Mouse (Mus musculus) midbrain, embryonic 13.5 days (tissue): ENCODE measurements at regions not wholly inside any gene's neighbourhood (a gene's known extent, or its start where the extent isn't known, plus 50 kb on each side); places are given as distances from the start of the nearest gene placed in this dataset.
"Not testable (repeated sequence)": the region's sequence is repeated elsewhere in the genome, so short reads cannot be mapped to it uniquely, and the experiment has no call there.

Experiments used
- ATAC-seq: fragments of 200-750 bp; cut with Nextera tagmentation; 2 replicates; pipeline ENCODE4 v1.8.0; 2017; ENCODE audit warnings: mild to moderate bottlenecking, moderate TSS enrichment, moderate library complexity
- H3K27ac ChIP-seq: fragments of 300-500 bp; sonication (generic); 2 replicates; pipeline ENCODE4 v1.5.1; 2015; ENCODE audit warnings: inconsistent platforms, mild to moderate bottlenecking, moderate library complexity
- H3K27me3 ChIP-seq: fragments of 300-500 bp; sonication (generic); 2 replicates; pipeline ENCODE4 v1.6.1; 2015; ENCODE audit warnings: mild to moderate bottlenecking, inconsistent platforms
- H3K36me3 ChIP-seq: fragments of 300-500 bp; sonication (generic); 2 replicates; pipeline ENCODE4 v1.6.1; 2015; ENCODE audit warnings: mild to moderate bottlenecking, inconsistent platforms
- H3K4me1 ChIP-seq: fragments of 300-500 bp; sonication (generic); replicated peaks from 2 replicates; pipeline ENCODE4 v1.6.1; 2015; ENCODE audit warnings: inconsistent platforms
- H3K4me2 ChIP-seq: fragments of 300-500 bp; sonication (generic); replicated peaks from 2 replicates; pipeline ENCODE4 v1.6.1; 2015; ENCODE audit warnings: moderate library complexity, mild to moderate bottlenecking, inconsistent platforms
- H3K4me3 ChIP-seq: fragments of 300-500 bp; sonication (generic); replicated peaks from 2 replicates; pipeline ENCODE4 v1.5.1; 2015; ENCODE audit warnings: mild to moderate bottlenecking, inconsistent platforms
- H3K9ac ChIP-seq: fragments of 300-500 bp; sonication (generic); replicated peaks from 2 replicates; pipeline ENCODE4 v1.6.1; 2015; ENCODE audit warnings: mild to moderate bottlenecking, inconsistent platforms
- H3K9me3 ChIP-seq: fragments of 300-500 bp; sonication (generic); 2 replicates; pipeline ENCODE4 v1.6.1; 2016; ENCODE audit warnings: mild to moderate bottlenecking, inconsistent platforms
- WGBS: fragments of 180-500 bp; shearing (Covaris S2); methylation state at CpG from one replicate; pipeline ENCODE4 v1.1.7; 2015; 5-methylcytosine and 5-hydroxymethylcytosine counted together

- Histone ChIP-seq H3K9me3 (no peaks in the 10 kb centered on the region), H3K4me2 (no peak overlapping the region), H3K9ac (no peak overlapping the region), H3K27me3 (no peaks in the 10 kb centered on the region), H3K4me3 (no peak overlapping the region), H3K27ac (no peak overlapping the region), H3K36me3 (no peaks in the 10 kb centered on the region), H3K4me1 (no peaks in the 10 kb centered on the region)
- 65% methylated on average over 1 of the region's 1 CpGs for WGBS
- ATAC-seq, result no peak
Measured at GRCm38 (mm10) chr5:149857019-149857418, 161.5 kb upstream of the Rxfp2 start.

- no peak overlapping the region for H3K4me2 ChIP-seq
- ATAC-seq, result peak; percentile 55; the same call in 1 of the 2 replicates
- H3K36me3 ChIP-seq, result no peaks in the 10 kb centered on the region
- no peak overlapping the region for H3K4me3 ChIP-seq
- WGBS, result 48% methylated on average over 4 of the region's 4 CpGs
- H3K4me1 ChIP-seq, result no peaks in the 10 kb centered on the region
- H3K27me3 ChIP-seq, result no peaks in the 10 kb centered on the region
- H3K9ac ChIP-seq, result no peak overlapping the region
- no peaks in the 10 kb centered on the region for H3K9me3 ChIP-seq
- H3K27ac ChIP-seq, result no peak overlapping the region
Measured at GRCm38 (mm10) chr5:149861489-149861962, 156.9 kb upstream of the Rxfp2 start.

GRCm38 (mm10) chr5:149867926-149868325 lies 150.5 kb upstream of the Rxfp2 start:
- Histone ChIP-seq H3K4me1 (peaks cover 11% of the 10 kb centered on the region), H3K9ac (no peak overlapping the region), H3K27ac (no peak overlapping the region), H3K9me3 (no peaks in the 10 kb centered on the region), H3K4me2 (no peak overlapping the region), H3K36me3 (no peaks in the 10 kb centered on the region), H3K4me3 (no peak overlapping the region), H3K27me3 (no peaks in the 10 kb centered on the region; the same call in 1 of the 2 replicates)
- 85% methylated on average over 7 of the region's 7 CpGs for WGBS
- ATAC-seq, result no peak

GRCm38 (mm10) chr5:149869441-149869840 lies 149.0 kb upstream of the Rxfp2 start:
- no peak for ATAC-seq
- Histone ChIP-seq H3K4me2 (no peak overlapping the region), H3K27ac (no peak overlapping the region), H3K4me3 (no peak overlapping the region), H3K27me3 (peaks cover 4% of the 10 kb centered on the region), H3K9ac (no peak overlapping the region), H3K4me1 (peaks cover 16% of the 10 kb centered on the region), H3K36me3 (no peaks in the 10 kb centered on the region), H3K9me3 (no peaks in the 10 kb centered on the region)
- WGBS, result 89% methylated on average over 5 of the region's 5 CpGs

GRCm38 (mm10) chr5:149870596-149870995 lies 147.9 kb upstream of the Rxfp2 start:
- Histone ChIP-seq H3K4me2 (no peak overlapping the region), H3K9ac (no peak overlapping the region), H3K9me3 (no peaks in the 10 kb centered on the region), H3K4me1 (peaks cover 16% of the 10 kb centered on the region), H3K36me3 (no peaks in the 10 kb centered on the region), H3K4me3 (no peak overlapping the region), H3K27ac (no peak overlapping the region), H3K27me3 (peaks cover 4% of the 10 kb centered on the region)
- ATAC-seq, result no peak
- WGBS, result 96% methylated on average over 2 of the region's 2 CpGs

GRCm38 (mm10) chr5:149871521-149871920 lies 147.0 kb upstream of the Rxfp2 start:
- Histone ChIP-seq H3K4me3 (no peak overlapping the region), H3K36me3 (no peaks in the 10 kb centered on the region), H3K27me3 (peaks cover 4% of the 10 kb centered on the region), H3K4me2 (no peak overlapping the region), H3K9ac (no peak overlapping the region), H3K4me1 (peaks cover 16% of the 10 kb centered on the region), H3K27ac (no peak overlapping the region), H3K9me3 (no peaks in the 10 kb centered on the region)
- ATAC-seq, result no peak
- 3% methylated on average over 2 of the region's 2 CpGs for WGBS

GRCm38 (mm10) chr5:149873482-149874002 lies 144.9 kb upstream of the Rxfp2 start:
- no peaks in the 10 kb centered on the region for H3K36me3 ChIP-seq
- 25% methylated on average over 9 of the region's 9 CpGs for WGBS

GRCm38 (mm10) chr5:149874342-149874741 lies 144.1 kb upstream of the Rxfp2 start:
- 90% methylated on average over 2 of the region's 2 CpGs for WGBS
- Histone ChIP-seq H3K4me2 (no peak overlapping the region), H3K27ac (no peak overlapping the region), H3K9ac (no peak overlapping the region), H3K36me3 (no peaks in the 10 kb centered on the region), H3K27me3 (peaks cover 4% of the 10 kb centered on the region; the same call in 1 of the 2 replicates), H3K9me3 (no peaks in the 10 kb centered on the region), H3K4me1 (peaks cover 16% of the 10 kb centered on the region), H3K4me3 (no peak overlapping the region)
- ATAC-seq, result no peak

More at GRCm38 (mm10) chr5:149873482-149874002, 144.9 kb upstream of the Rxfp2 start:
- Histone ChIP-seq H3K9me3 (no peaks in the 10 kb centered on the region), H3K4me3 (no peak overlapping the region), H3K27me3 (peaks cover 4% of the 10 kb centered on the region), H3K9ac (no peak overlapping the region), H3K27ac (no peak overlapping the region), H3K4me2 (no peak overlapping the region), H3K4me1 (peaks cover 16% of the 10 kb centered on the region)
- ATAC-seq, result no peak

- not testable (repeated sequence) for ATAC-seq
Measured at GRCm38 (mm10) chr5:149892453-149892852, 126.0 kb upstream of the Rxfp2 start.

GRCm38 (mm10) chr5:149906927-149907326 lies 111.5 kb upstream of the Rxfp2 start:
- Histone ChIP-seq H3K9me3 (no peaks in the 10 kb centered on the region), H3K36me3 (no peaks in the 10 kb centered on the region), H3K4me1 (no peaks in the 10 kb centered on the region), H3K9ac (no peak overlapping the region), H3K4me3 (no peak overlapping the region), H3K27ac (no peak overlapping the region), H3K4me2 (no peak overlapping the region), H3K27me3 (no peaks in the 10 kb centered on the region)
- WGBS, result 73% methylated on average over 3 of the region's 3 CpGs
- no peak for ATAC-seq

More at GRCm38 (mm10) chr5:149892453-149892852, 126.0 kb upstream of the Rxfp2 start:
- H3K9ac ChIP-seq, H3K4me2 ChIP-seq, H3K27ac ChIP-seq, H3K9me3 ChIP-seq, H3K4me1 ChIP-seq, H3K36me3 ChIP-seq, H3K27me3 ChIP-seq, H3K4me3 ChIP-seq: not testable (repeated sequence)

- no peak for ATAC-seq
- 75% methylated on average over 4 of the region's 4 CpGs for WGBS
- Histone ChIP-seq H3K27me3 (no peaks in the 10 kb centered on the region), H3K27ac (no peak overlapping the region), H3K9ac (no peak overlapping the region), H3K4me3 (no peak overlapping the region), H3K4me1 (no peaks in the 10 kb centered on the region), H3K9me3 (no peaks in the 10 kb centered on the region), H3K4me2 (no peak overlapping the region), H3K36me3 (no peaks in the 10 kb centered on the region)
Measured at GRCm38 (mm10) chr5:149908376-149909078, 109.9 kb upstream of the Rxfp2 start.

- no peak overlapping the region for H3K9ac ChIP-seq
- H3K36me3 ChIP-seq, result no peaks in the 10 kb centered on the region
- WGBS, result 86% methylated on average over 13 of the region's 13 CpGs
- H3K4me2 ChIP-seq, result no peak overlapping the region
- H3K27me3 ChIP-seq, result no peaks in the 10 kb centered on the region
- no peak overlapping the region; the same call in 1 of the 2 replicates for H3K27ac ChIP-seq
- no peak for ATAC-seq
- no peaks in the 10 kb centered on the region for H3K9me3 ChIP-seq
- H3K4me3 ChIP-seq, result no peak overlapping the region
- H3K4me1 ChIP-seq, result no peaks in the 10 kb centered on the region
Measured at GRCm38 (mm10) chr5:149909108-149909739, 109.3 kb upstream of the Rxfp2 start.
